ENCODE assay signal across 17 mouse cellular contexts in the genomic region with DNA sequence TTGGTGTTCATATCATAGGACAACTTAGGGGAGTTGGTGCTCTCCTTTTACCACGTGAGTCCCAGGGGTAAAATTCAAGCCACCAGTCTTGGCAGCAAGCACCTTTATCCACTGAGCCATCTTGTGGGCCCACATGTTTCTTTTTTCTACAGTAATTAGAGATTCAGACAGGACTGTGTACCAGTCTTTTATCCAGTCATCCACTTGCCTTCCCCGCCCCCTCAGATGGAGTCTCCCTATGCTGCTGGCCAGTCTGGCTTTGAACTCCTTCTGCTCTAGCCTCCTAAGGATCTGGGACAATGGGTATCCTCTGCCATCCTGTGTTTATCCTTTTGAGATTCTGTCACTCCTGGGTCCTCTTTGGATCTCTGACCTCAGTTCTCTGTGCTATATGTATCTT. TPM values are rescaled to one million over a fixed set of nuclear protein-coding genes. Genes with fewer than 3 reads are reported as not detected.
DNase-seq lines count a peak whose midpoint lies in the region; ATAC-seq and TF ChIP-seq lines count a peak whose summit lies in the region.
"Had no signal": no experiment of that assay in that cellular context is flagged by ENCODE, and none has a peak within 500 bp of the region (broad histone marks: within the 10 kb centered on the region; RNA-seq: fewer than 3 reads in every experiment).

No protein-coding gene starts in this region.

- peak overlapping the region; percentile 19; the same call in 1 of the 2 replicates for H3K27ac ChIP-seq in hindbrain, embryonic 13.5 days
- H3K27ac ChIP-seq in hindbrain, embryonic 10.5 days: no peak overlapping the region
- no peak overlapping the region for H3K27ac ChIP-seq in midbrain, postnatal 0 days (ENCODE audit: low read depth, low read length)
- no peak overlapping the region for H3K27ac ChIP-seq in midbrain, embryonic 15.5 days
- peak overlapping the region; percentile 14; the same call in 1 of the 2 replicates for H3K27ac ChIP-seq in limb, embryonic 15.5 days
- H3K27ac ChIP-seq: gastrocnemius, adult 2 months; limb, embryonic 12.5 days had no signal

- no peaks in the 10 kb centered on the region for H3K36me3 ChIP-seq in hindbrain, embryonic 13.5 days
- H3K36me3 ChIP-seq in hindbrain, embryonic 10.5 days: no peaks in the 10 kb centered on the region
- H3K36me3 ChIP-seq in midbrain, postnatal 0 days (ENCODE audit: insufficient read depth, low read length): no peaks in the 10 kb centered on the region
- no peaks in the 10 kb centered on the region for H3K36me3 ChIP-seq in midbrain, embryonic 15.5 days (replicated peaks)
- no peaks in the 10 kb centered on the region for H3K36me3 ChIP-seq in limb, embryonic 15.5 days
- H3K36me3 ChIP-seq: limb, embryonic 12.5 days had no signal

- 79% methylated on average over 2 of the region's 2 CpGs for WGBS in hindbrain, embryonic 13.5 days
- 78% methylated on average over 2 of the region's 2 CpGs for WGBS in hindbrain, embryonic 10.5 days
- WGBS in midbrain, postnatal 0 days: 73% methylated on average over 2 of the region's 2 CpGs
- 74% methylated on average over 2 of the region's 2 CpGs for WGBS in midbrain, embryonic 15.5 days
- WGBS in limb, embryonic 15.5 days: 64% methylated on average over 2 of the region's 2 CpGs

- no peaks in the 10 kb centered on the region for H3K27me3 ChIP-seq in hindbrain, embryonic 13.5 days
- 0 out of 2 replicates have a peak, but pooled peaks cover 5% of the 10 kb centered on the region for H3K27me3 ChIP-seq in hindbrain, embryonic 10.5 days (ENCODE audit: insufficient read depth, poor library complexity, severe bottlenecking)
- no peaks in the 10 kb centered on the region for H3K27me3 ChIP-seq in midbrain, postnatal 0 days (ENCODE audit: insufficient read depth, low read length)
- H3K27me3 ChIP-seq in midbrain, embryonic 15.5 days (replicated peaks): no peaks in the 10 kb centered on the region
- no peaks in the 10 kb centered on the region for H3K27me3 ChIP-seq in limb, embryonic 15.5 days
- H3K27me3 ChIP-seq: CH12.LX; limb, embryonic 12.5 days had no signal

- peak; percentile 26 to 63 for DNase-seq in cerebellum, postnatal 10 days
- DNase-seq in cerebellum, adult 11-12 months: no peak
- no peak for DNase-seq in hindbrain, embryonic 10.5 days (ENCODE audit: low spot score)
- peak; percentile 13 for DNase-seq in midbrain, postnatal 0 days (ENCODE audit: low spot score)
- DNase-seq in left cerebral cortex, postnatal 14 days (ENCODE audit: low spot score in 2 of 2): no peak
- DNase-seq: adrenal gland, postnatal 36 days; gastrocnemius, adult 2 months; heart, adult 11 months; kidney, adult 18-20 months; thymus, postnatal 36 days had no signal

- H3K4me3 ChIP-seq in hindbrain, embryonic 13.5 days: no peak overlapping the region
- no peak overlapping the region for H3K4me3 ChIP-seq in hindbrain, embryonic 10.5 days
- H3K4me3 ChIP-seq in midbrain, postnatal 0 days (ENCODE audit: low read depth, low read length): no peak overlapping the region
- no peak overlapping the region for H3K4me3 ChIP-seq in midbrain, embryonic 15.5 days
- H3K4me3 ChIP-seq in limb, embryonic 15.5 days: no peak overlapping the region
- H3K4me3 ChIP-seq: gastrocnemius, adult 2 months; limb, embryonic 12.5 days had no signal

- intact Hi-C loops in left cerebral cortex, postnatal 14 days (cut with DNase I): no loop called here

- TF ChIP-seq CTCF in midbrain, postnatal 0 days (IDR thresholded peaks at IDR 0.05): no peak

- no peaks in the 10 kb centered on the region for H3K9me3 ChIP-seq in hindbrain, embryonic 13.5 days
- H3K9me3 ChIP-seq in hindbrain, embryonic 10.5 days: no peaks in the 10 kb centered on the region
- no peaks in the 10 kb centered on the region for H3K9me3 ChIP-seq in midbrain, postnatal 0 days (ENCODE audit: low read length)
- H3K9me3 ChIP-seq in midbrain, embryonic 15.5 days: no peaks in the 10 kb centered on the region
- no peaks in the 10 kb centered on the region for H3K9me3 ChIP-seq in limb, embryonic 15.5 days
- H3K9me3 ChIP-seq: limb, embryonic 12.5 days had no signal

- H3K9ac ChIP-seq in hindbrain, embryonic 13.5 days: no peak overlapping the region
- H3K9ac ChIP-seq in midbrain, postnatal 0 days (replicated peaks; ENCODE audit: low read length, poor library complexity, severe bottlenecking): no peak overlapping the region
- no peak overlapping the region for H3K9ac ChIP-seq in midbrain, embryonic 15.5 days
- no peak overlapping the region for H3K9ac ChIP-seq in limb, embryonic 15.5 days
- H3K9ac ChIP-seq: limb, embryonic 12.5 days; liver, postnatal 0 days had no signal

- peak; percentile 55; the same call in 1 of the 2 replicates for ATAC-seq in hindbrain, embryonic 13.5 days (ENCODE audit: low FRiP score)
- no peak for ATAC-seq in midbrain, postnatal 0 days (ENCODE audit: low FRiP score)
- no peak for ATAC-seq in midbrain, embryonic 15.5 days (replicated peaks)
- no peak for ATAC-seq in limb, embryonic 15.5 days (ENCODE audit: insufficient number of reproducible peaks, low FRiP score, low TSS enrichment, low read depth)
- ATAC-seq: activated CD4-positive, CD25-positive, alpha-beta regulatory T cell, adult 4 months; liver, postnatal 0 days had no signal

- peaks cover 14% of the 10 kb centered on the region for H3K4me1 ChIP-seq in hindbrain, embryonic 13.5 days (replicated peaks)
- H3K4me1 ChIP-seq in hindbrain, embryonic 10.5 days (replicated peaks): no peaks in the 10 kb centered on the region
- H3K4me1 ChIP-seq in midbrain, postnatal 0 days (ENCODE audit: insufficient read depth, low read length): no peaks in the 10 kb centered on the region
- H3K4me1 ChIP-seq in midbrain, embryonic 15.5 days: peaks cover 5% of the 10 kb centered on the region; the same call in 1 of the 2 replicates
- peaks cover 17% of the 10 kb centered on the region for H3K4me1 ChIP-seq in limb, embryonic 15.5 days

- no peak overlapping the region for H3K4me2 ChIP-seq in hindbrain, embryonic 13.5 days
- H3K4me2 ChIP-seq in midbrain, postnatal 0 days (ENCODE audit: low read depth, low read length, poor library complexity, severe bottlenecking): no peak overlapping the region
- no peak overlapping the region for H3K4me2 ChIP-seq in midbrain, embryonic 15.5 days
- no peak overlapping the region for H3K4me2 ChIP-seq in limb, embryonic 15.5 days
- H3K4me2 ChIP-seq: limb, embryonic 12.5 days had no signal

RNA-seq across cellular contexts. Expression of gene Nek6, which starts 51.1 kb away (rescaled TPM):
- 57.3 and 58.0 TPM in 2 replicates for polyA plus RNA-seq in hindbrain, embryonic 13.5 days (2015; fragmentation: Nextera tagmentation; extraction: Ambion mirVana)
- 68.8 and 77.5 TPM in 2 replicates for polyA plus RNA-seq in hindbrain, embryonic 10.5 days (2016; fragmentation: Nextera tagmentation; extraction: Ambion mirVana)
- 21.8 and 22.8 TPM in 2 replicates for total RNA-seq in midbrain, postnatal 0 days (2014; rRNA removed)
- polyA plus RNA-seq in midbrain, postnatal 0 days (2015; fragmentation: Nextera tagmentation; extraction: Ambion mirVana): 56.0 and 62.8 TPM in 2 replicates
- polyA plus RNA-seq in midbrain, embryonic 15.5 days (2015; fragmentation: Nextera tagmentation; extraction: Ambion mirVana): 56.0 and 66.1 TPM in 2 replicates
- polyA plus RNA-seq in limb, embryonic 15.5 days (2015; fragmentation: Nextera tagmentation; extraction: Ambion mirVana): 118 TPM in 2 replicates
- total RNA-seq in left cerebral cortex, postnatal 14 days (2021): 10 to 100 TPM; 26.3 to 28.9 TPM

Comparison
In these comparisons a context has a peak if more than half of its experiments do, and no peak if none do; other contexts are left out.
1. DNase-seq: peak in cerebellum, postnatal 10 days (2 of 2) and midbrain, postnatal 0 days (single experiment); none in cerebellum, adult 11-12 months (single experiment), hindbrain, embryonic 10.5 days (single experiment) and left cerebral cortex, postnatal 14 days (0 of 2).
2. H3K27ac ChIP-seq: peak in hindbrain, embryonic 13.5 days (single experiment) and limb, embryonic 15.5 days (single experiment); none in hindbrain, embryonic 10.5 days (single experiment), midbrain, postnatal 0 days (single experiment) and midbrain, embryonic 15.5 days (single experiment).